Mouse (Mus musculus) CH12.LX (cell line): Measurements from ENCODE around the gene Gm49388. TPM values are rescaled to one million over a fixed set of nuclear protein-coding genes. Genes with fewer than 3 reads are reported as not detected.
A peak's percentile ranks its signal among the peaks of the same experiment; 100 is the strongest.

Experiments
- DNase-seq: peaks from one replicate; pipeline ENCODE4 v3.0.0-alpha.2; 2013; ENCODE audit errors: extremely low read depth
- H3K27ac ChIP-seq: 2 replicates; pipeline ENCODE4 v1.5.1; 2012; ENCODE audit warnings: low read depth, mild to moderate bottlenecking, control low read depth, moderate library complexity; ENCODE audit not compliant: insufficient read depth
- H3K27me3 ChIP-seq: replicated peaks from 2 replicates; pipeline ENCODE3; 2012; ENCODE audit warnings: inconsistent platforms
- H3K36me3 ChIP-seq, 2 experiments: replicated peaks in 1 of 2; 2 replicates each; pipeline versions ENCODE3 to v1.6.1; 2012; ENCODE audit warnings: inconsistent platforms in 1 of 2, low read length in 1 of 2, mild to moderate bottlenecking in 1 of 2, mixed read lengths in 1 of 2, moderate library complexity in 1 of 2; ENCODE audit not compliant: control insufficient read depth in 1 of 2, insufficient read depth in 1 of 2
- H3K4me1 ChIP-seq, 2 experiments: 2 replicates each; pipeline ENCODE4 v1.6.1; 2012; ENCODE audit warnings: inconsistent platforms in 1 of 2, moderate library complexity in 1 of 2; ENCODE audit not compliant: insufficient read depth in 2 of 2, control insufficient read depth in 1 of 2
- H3K4me2 ChIP-seq: 2 replicates; pipeline ENCODE4 v1.6.1; 2012; ENCODE audit warnings: low read depth, mild to moderate bottlenecking, control low read depth; ENCODE audit not compliant: poor library complexity, insufficient read depth, severe bottlenecking
- H3K4me3 ChIP-seq, 3 experiments: fragments of 150-350 bp in 1 of 3; sonication (generic) in 1 of 3; replicated peaks in 1 of 3; 2 replicates each; pipeline versions ENCODE3 to v1.5.1; 2011 to 2012; ENCODE audit warnings: low read depth in 2 of 3, low read length in 2 of 3, mild to moderate bottlenecking in 2 of 3, moderate library complexity in 2 of 3, control low read depth in 1 of 3, improper control_type of control experiment in 1 of 3, inconsistent platforms in 1 of 3, mixed read lengths in 1 of 3; ENCODE audit not compliant: poor library complexity in 1 of 3
- H3K79me2 ChIP-seq: replicated peaks from 2 replicates; pipeline ENCODE4 v1.6.1; 2012; ENCODE audit warnings: mild to moderate bottlenecking, moderate library complexity; ENCODE audit not compliant: control insufficient read depth, poor library complexity, insufficient read depth, severe bottlenecking; ENCODE audit errors: extremely low read depth
- H3K9ac ChIP-seq: 2 replicates; pipeline ENCODE4 v1.6.1; 2012; ENCODE audit warnings: low read depth, mild to moderate bottlenecking, control low read depth, moderate library complexity; ENCODE audit not compliant: insufficient read depth
- H3K9me3 ChIP-seq: replicated peaks from 2 replicates; pipeline ENCODE3; 2012; ENCODE audit warnings: low read length, inconsistent platforms, mixed read lengths
- BHLHE40 ChIP-seq: IDR thresholded peaks from 2 replicates; pipeline ENCODE4 v1.6.1; 2011; ENCODE audit warnings: mild to moderate bottlenecking, low read depth, low read length, improper control_type of control experiment
- CHD1 ChIP-seq: IDR thresholded peaks from 2 replicates; pipeline ENCODE4 v1.6.1; 2012; ENCODE audit warnings: low read depth, low read length, improper control_type of control experiment, inconsistent platforms
- CHD2 ChIP-seq: IDR thresholded peaks from 2 replicates; pipeline ENCODE4 v1.6.1; 2011; ENCODE audit warnings: low read length, improper control_type of control experiment
- E2F4 ChIP-seq: IDR thresholded peaks from 2 replicates; pipeline ENCODE4 v1.6.1; 2011; ENCODE audit warnings: low read depth, low read length, improper control_type of control experiment; ENCODE audit not compliant: insufficient replicate concordance
- ELF1 ChIP-seq: IDR thresholded peaks from 2 replicates; pipeline ENCODE4 v1.6.1; 2014; ENCODE audit warnings: low read depth, mild to moderate bottlenecking, inconsistent platforms, low read length, improper control_type of control experiment
- EP300 ChIP-seq: IDR thresholded peaks from 2 replicates; pipeline ENCODE4 v1.6.1; 2011; ENCODE audit warnings: low read length, improper control_type of control experiment
- GABPA ChIP-seq: IDR thresholded peaks from 2 replicates; pipeline ENCODE4 v1.6.1; 2012; ENCODE audit warnings: low read depth, low read length, improper control_type of control experiment, inconsistent platforms; ENCODE audit not compliant: insufficient replicate concordance
- IRF4 ChIP-seq: IDR thresholded peaks from 2 replicates; pipeline ENCODE4 v1.6.1; 2014; ENCODE audit warnings: low read depth, mild to moderate bottlenecking, inconsistent platforms, low read length, improper control_type of control experiment
- JUN ChIP-seq: IDR thresholded peaks from 2 replicates; pipeline ENCODE4 v1.6.1; 2011; ENCODE audit warnings: low read depth, mild to moderate bottlenecking, low read length, improper control_type of control experiment, moderate library complexity; ENCODE audit not compliant: insufficient read depth
- JUND ChIP-seq: conservative IDR thresholded peaks from 2 replicates; pipeline ENCODE4 v1.6.1; 2011; ENCODE audit warnings: low read depth, low read length, improper control_type of control experiment
- MAFK ChIP-seq: IDR thresholded peaks from 2 replicates; pipeline ENCODE4 v1.6.1; 2011; ENCODE audit warnings: low read length, improper control_type of control experiment; ENCODE audit not compliant: insufficient replicate concordance
- MAZ ChIP-seq: IDR thresholded peaks from 2 replicates; pipeline ENCODE4 v1.6.1; 2012; ENCODE audit warnings: low read depth, mild to moderate bottlenecking, inconsistent platforms, low read length, improper control_type of control experiment, moderate library complexity
- MXI1 ChIP-seq: IDR thresholded peaks from 2 replicates; pipeline ENCODE4 v1.6.1; 2011; ENCODE audit warnings: mild to moderate bottlenecking, low read depth, low read length, improper control_type of control experiment
- NELFE ChIP-seq: IDR thresholded peaks from 2 replicates; pipeline ENCODE4 v1.6.1; 2011; ENCODE audit warnings: low read depth, low read length, improper control_type of control experiment
- PAX5 ChIP-seq: IDR thresholded peaks from 2 replicates; pipeline ENCODE4 v1.6.1; 2012; ENCODE audit warnings: low read length, inconsistent platforms, mixed read lengths
- POLR2AphosphoS2 ChIP-seq: IDR thresholded peaks from 2 replicates; pipeline ENCODE4 v1.6.1; 2011; ENCODE audit warnings: low read depth, low read length, improper control_type of control experiment
- RAD21 ChIP-seq: IDR thresholded peaks from 2 replicates; pipeline ENCODE4 v1.6.1; 2011; ENCODE audit warnings: low read depth, mild to moderate bottlenecking, low read length, improper control_type of control experiment, moderate library complexity
- SIN3A ChIP-seq: IDR thresholded peaks from 2 replicates; pipeline ENCODE4 v1.6.1; 2012; ENCODE audit warnings: low read length, improper control_type of control experiment, inconsistent platforms
- SMC3 ChIP-seq: IDR thresholded peaks from 2 replicates; pipeline ENCODE4 v1.6.1; 2011; ENCODE audit warnings: low read depth, low read length, improper control_type of control experiment
- TBP ChIP-seq: conservative IDR thresholded peaks from 2 replicates; pipeline ENCODE4 v1.6.1; 2011; ENCODE audit warnings: low read depth, low read length, improper control_type of control experiment
- TCF12 ChIP-seq: IDR thresholded peaks from 2 replicates; pipeline ENCODE4 v1.6.1; 2014; ENCODE audit warnings: low read depth, mild to moderate bottlenecking, inconsistent platforms, low read length, improper control_type of control experiment
- USF1 ChIP-seq: IDR thresholded peaks from 2 replicates; pipeline ENCODE4 v1.6.1; 2014; ENCODE audit warnings: low read depth, mild to moderate bottlenecking, inconsistent platforms, low read length, improper control_type of control experiment
- ZC3H11A ChIP-seq: IDR thresholded peaks from 2 replicates; pipeline ENCODE4 v1.6.1; 2012; ENCODE audit warnings: low read depth, mild to moderate bottlenecking, inconsistent platforms, low read length, improper control_type of control experiment
- ZKSCAN1 ChIP-seq: IDR thresholded peaks from 2 replicates; pipeline ENCODE4 v1.6.1; 2012; ENCODE audit warnings: low read depth, inconsistent platforms, low read length, improper control_type of control experiment, borderline replicate concordance
- ZMIZ1 ChIP-seq: IDR thresholded peaks from 2 replicates; pipeline ENCODE4 v1.6.1; 2012; ENCODE audit warnings: low read depth, mild to moderate bottlenecking, inconsistent platforms, low read length, improper control_type of control experiment
- ZNF384 ChIP-seq: IDR thresholded peaks from 2 replicates; pipeline ENCODE4 v1.6.1; 2012; ENCODE audit warnings: low read depth, low read length, improper control_type of control experiment, inconsistent platforms
- dilution Hi-C: fragments of 300-500 bp; cut with MboI; formaldehyde crosslinking; loops from 2 replicates; pipeline ENCODE4 v1.14.3; 2020; ENCODE audit warnings: low sequenced_read_pairs; ENCODE audit not compliant: extremely low pct_unique_long_range_greater_than_20kb, extremely low pct_ligation_motif_present
- in situ Hi-C: fragments of 300-500 bp; cut with MboI; formaldehyde crosslinking; loops from 3 replicates; pipeline ENCODE4 v1.14.3; 2019; ENCODE audit warnings: low sequenced_read_pairs, low pct_ligation_motif_present, low pct_unique_long_range_greater_than_20kb, mixed read lengths
- polyA plus RNA-seq: library from polyadenylated mRNA; unstranded; fragments of >175 nt; gene quantifications from 2 replicates; pipeline ENCODE4 v1.2.1, GENCODE M21; 2012; ENCODE audit warnings: low read depth; ENCODE audit not compliant: insufficient read length
- total RNA-seq, 2 experiments: library from RNA; depleted of rRNA; stranded (reverse); fragments of 300-350 nt in 1 of 2; fragments of >200 nt in 1 of 2; gene quantifications; 2 replicates each; pipeline ENCODE4 v1.2.3; 2012 to 2014

Gene Gm49388
- total and polyA plus RNA-seq, 3 experiments = 0.98 to 4.3 TPM; not detected in 1

DNA sequence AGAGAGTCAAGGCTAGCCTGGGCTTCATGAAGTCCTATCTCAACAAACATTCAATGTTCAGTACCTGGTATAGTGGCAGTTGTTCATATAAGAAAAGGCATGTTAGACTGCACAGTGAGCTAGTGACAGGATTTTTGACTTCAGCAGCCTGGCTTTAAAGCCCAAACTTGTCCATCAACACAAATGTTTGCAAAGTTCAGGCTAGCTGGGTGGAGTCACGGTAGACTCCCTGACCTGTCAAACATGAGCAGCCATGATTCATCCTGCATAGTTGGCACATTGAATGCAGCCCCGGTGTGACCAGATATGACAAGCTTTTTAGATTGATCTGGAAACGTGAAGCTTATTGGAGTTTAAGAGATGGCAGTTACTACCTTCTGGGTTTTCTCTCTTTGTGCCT is 13.3 kb upstream of the Gm49388 start:
- H3K9me3 ChIP-seq = no peaks in the 10 kb centered on the region
- no peaks in the 10 kb centered on the region for H3K27me3 ChIP-seq
- no peak overlapping the region for H3K4me3 ChIP-seq
- peaks cover 5 to 65% of the 10 kb centered on the region in 2 experiments for H3K4me1 ChIP-seq
- no peak for TF ChIP-seq ZKSCAN1
- no peak for TF ChIP-seq MAZ
- TF ChIP-seq PAX5 = no peak
- TF ChIP-seq USF1 = no peak
- TF ChIP-seq TCF12 = no peak
- no peak for TF ChIP-seq ZMIZ1
- no peak for TF ChIP-seq EP300
- TF ChIP-seq JUN = no peak
- no peak for TF ChIP-seq POLR2AphosphoS2
- TF ChIP-seq JUND = no peak
- TF ChIP-seq MAFK = no peak
- no peak for TF ChIP-seq ZC3H11A
- no peak for TF ChIP-seq RAD21
- no peak for TF ChIP-seq SMC3
- TF ChIP-seq NELFE = no peak
- peak overlapping the region; percentile 65 for H3K27ac ChIP-seq
- H3K9ac ChIP-seq = peak overlapping the region; percentile 2; the same call in 1 of the 2 replicates
- dilution Hi-C loops (no loop called here), in situ Hi-C loops (loop anchor here (5.0 to 25.0 kb wide), 2 partner anchors 410 to 1055 kb away; no protein-coding TSS in a partner anchor)
- peak overlapping the region; percentile 39 for H3K4me2 ChIP-seq
- peaks cover 14% of the 10 kb centered on the region for H3K79me2 ChIP-seq
- H3K36me3 ChIP-seq = peaks cover 9 to 33% of the 10 kb centered on the region in 2 experiments
- DNase-seq = no peak

DNA sequence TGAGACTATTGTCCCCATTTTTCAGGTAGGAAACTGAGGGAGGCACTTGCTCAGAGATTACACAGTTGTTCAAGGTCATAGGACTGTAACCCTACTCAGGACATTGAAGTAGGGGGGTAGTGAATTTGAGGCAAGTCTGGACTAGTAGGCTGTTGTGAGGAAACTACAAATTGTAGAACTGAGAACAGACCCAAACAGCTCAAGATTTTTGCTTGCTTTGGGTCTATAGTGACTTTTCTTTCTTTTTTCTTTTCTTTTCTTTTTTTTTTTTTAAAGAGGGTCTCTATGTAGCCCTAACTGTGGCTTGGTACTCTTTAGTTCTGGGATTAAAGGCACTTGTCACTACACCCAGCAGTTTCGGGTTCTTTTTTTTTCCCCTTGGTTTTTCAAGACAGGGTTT is 12.9 kb upstream of the Gm49388 start:
- Histone ChIP-seq H3K4me1 (peaks cover 5 to 65% of the 10 kb centered on the region in 2 experiments), H3K36me3 (peaks cover 5 to 28% of the 10 kb centered on the region in 2 experiments)

More for the DNA sequence above, 12.9 kb upstream of the Gm49388 start:
- in situ Hi-C loops = loop anchor here (5.0 to 25.0 kb wide), 2 partner anchors 410 to 1055 kb away; no protein-coding TSS in a partner anchor
- Histone ChIP-seq H3K9me3 (no peaks in the 10 kb centered on the region), H3K27ac (peak overlapping the region; percentile 65), H3K4me3 (no peak overlapping the region), H3K27me3 (no peaks in the 10 kb centered on the region), H3K79me2 (peaks cover 15% of the 10 kb centered on the region), H3K9ac (no peak overlapping the region), H3K4me2 (peak overlapping the region; percentile 39)
- dilution Hi-C loops = no loop called here
- no peak for TF ChIP-seq SIN3A
- TF ChIP-seq E2F4 = no peak
- TF ChIP-seq ZNF384 = peak; percentile 60
- TF ChIP-seq MXI1 = no peak
- no peak for TF ChIP-seq POLR2AphosphoS2
- TF ChIP-seq ELF1 = no peak
- TF ChIP-seq MAFK = no peak
- TF ChIP-seq CHD2 = no peak
- TF ChIP-seq IRF4 = peak; percentile 84
- no peak for TF ChIP-seq GABPA
- TF ChIP-seq TBP = no peak
- peak; percentile 98 for TF ChIP-seq CHD1
- TF ChIP-seq BHLHE40 = no peak
- TF ChIP-seq EP300 = peak; percentile 82
- DNase-seq = peak; percentile 19
